Mouse (Mus musculus): ENCODE results near the gene Aco1. TPM values are rescaled to one million over a fixed set of nuclear protein-coding genes. Genes with fewer than 3 reads are reported as not detected.

The Aco1 gene
- 40.1 TPM for polyA plus RNA-seq (2017; shearing (Covaris generic))

GRCm38 (mm10) chr4:40142743-40143532 is at the start of gene Aco1:
Gene Aco1, plus strand, starts transcription at chr4:40143081.

GRCm38 (mm10) chr4:40239409-40240271 is 96.8 kb downstream of the Aco1 start, which contains the start of gene Ddx58:
Gene Ddx58, minus strand, starts transcription at chr4:40239828.

Other genes with a start within 250 kb of the Aco1 start
- gene Ddx58, start 96.7 kb downstream of the Aco1 start, polyA plus RNA-seq (2017; shearing (Covaris generic)), result 102 TPM
- 57.4 TPM for gene Smim27, start 126.5 kb downstream of the Aco1 start, polyA plus RNA-seq (2017; shearing (Covaris generic))
- gene Topors, start 126.8 kb downstream of the Aco1 start, polyA plus RNA-seq (2017; shearing (Covaris generic)), result 42.9 TPM
- 118 TPM for gene Ndufb6, start 136.3 kb downstream of the Aco1 start, polyA plus RNA-seq (2017; shearing (Covaris generic))